Mouse (Mus musculus) lung, postnatal 36 days (tissue): Measurements from ENCODE around the gene Gas6.

Source experiments
- DNase-seq: peaks from one replicate; pipeline ENCODE4 v3.0.0; 2022; ENCODE audit warnings: mixed read lengths

Gas6 gene

GRCm38 (mm10) chr8:13459431-13459830 lies 34.9 kb downstream of the Gas6 start:
- no peak for DNase-seq

GRCm38 (mm10) chr8:13455295-13455694 lies 39.0 kb downstream of the Gas6 start:
- peak; percentile 88 for DNase-seq

- DNase-seq = no peak
Observed at GRCm38 (mm10) chr8:13454341-13455113, 39.8 kb downstream of the Gas6 start.

- no peak for DNase-seq
Observed at GRCm38 (mm10) chr8:13451747-13452277, 42.5 kb downstream of the Gas6 start.

- DNase-seq = no peak
Observed at GRCm38 (mm10) chr8:13448145-13448544, 46.1 kb downstream of the Gas6 start.

- DNase-seq = no peak
Observed at GRCm38 (mm10) chr8:13446456-13446855, 47.8 kb downstream of the Gas6 start.

GRCm38 (mm10) chr8:13442152-13442551 lies 52.1 kb downstream of the Gas6 start:
- DNase-seq = no peak

GRCm38 (mm10) chr8:13437531-13437930 lies 56.8 kb downstream of the Gas6 start:
- no peak for DNase-seq

GRCm38 (mm10) chr8:13436052-13436451 lies 58.2 kb downstream of the Gas6 start:
- no peak for DNase-seq

- no peak for DNase-seq
Observed at GRCm38 (mm10) chr8:13434889-13435288, 59.4 kb downstream of the Gas6 start, which contains the start of gene Tmem255b. Gene Tmem255b, plus strand, starts transcription at chr8:13435189.

- no peak for DNase-seq
Observed at GRCm38 (mm10) chr8:13433130-13433529, 61.2 kb downstream of the Gas6 start.

- no peak for DNase-seq
Observed at GRCm38 (mm10) chr8:13430866-13431265, 63.4 kb downstream of the Gas6 start.

- DNase-seq = no peak
Observed at GRCm38 (mm10) chr8:13430412-13430811, 63.9 kb downstream of the Gas6 start.

- DNase-seq = no peak
Observed at GRCm38 (mm10) chr8:13428156-13428555, 66.1 kb downstream of the Gas6 start.

- DNase-seq = peak; percentile 7
Observed at GRCm38 (mm10) chr8:13427351-13427750, 66.9 kb downstream of the Gas6 start.

GRCm38 (mm10) chr8:13420970-13421369 lies 73.3 kb downstream of the Gas6 start:
- peak; percentile 65 for DNase-seq

GRCm38 (mm10) chr8:13419111-13419639 lies 75.1 kb downstream of the Gas6 start:
- DNase-seq = no peak

- no peak for DNase-seq
Observed at GRCm38 (mm10) chr8:13415879-13416278, 78.4 kb downstream of the Gas6 start.
